Mouse (Mus musculus) forelimb bud, embryonic 11.5 days (tissue): Measurements from ENCODE around the gene Myh7.
"Not testable (repeated sequence)": the region's sequence is repeated elsewhere in the genome, so short reads cannot be mapped to it uniquely, and the experiment has no call there.

Experiments used
- DNase-seq: peaks from one replicate; pipeline ENCODE4 v3.0.0-alpha.2; 2012; ENCODE audit warnings: low read depth, low spot score

Myh7 gene

DNA sequence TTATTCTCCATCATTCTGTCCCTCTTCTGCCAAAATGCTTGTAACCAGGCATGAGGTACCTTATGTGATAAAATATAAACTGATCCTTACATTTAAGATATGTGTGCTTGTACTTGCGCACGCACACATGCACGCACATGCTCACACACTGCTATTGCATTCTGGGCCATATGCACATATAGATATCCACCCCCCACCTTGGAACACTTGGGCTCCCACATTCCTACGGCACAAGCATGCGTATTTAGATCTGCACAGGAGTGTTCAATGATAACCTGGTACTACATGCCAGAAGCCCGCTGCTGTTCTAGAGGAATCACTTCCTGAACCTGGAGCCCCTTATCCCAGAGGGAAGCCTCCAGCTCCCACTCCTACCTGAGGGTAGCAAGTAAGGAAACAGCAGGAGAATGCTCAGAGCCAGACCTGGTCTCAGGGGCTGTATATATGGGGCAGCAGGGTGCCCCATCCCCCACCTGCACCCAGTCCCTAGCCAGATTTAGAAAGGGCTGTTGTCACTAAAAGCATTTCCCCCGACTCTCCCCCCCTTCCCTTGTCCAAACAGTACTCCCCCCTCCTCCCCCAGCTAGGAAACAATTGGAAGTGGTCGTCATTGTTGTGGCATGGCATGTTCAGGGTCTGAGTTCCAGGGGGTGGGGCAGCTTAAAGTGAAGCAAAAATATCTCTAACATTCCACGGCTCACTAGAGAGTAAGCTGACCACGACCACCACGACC is at the start of gene Myh7:
Gene Myh7 (minus strand): TSS at position 491 of the 733 bp plus-strand sequence.
- no peak for DNase-seq

DNA sequence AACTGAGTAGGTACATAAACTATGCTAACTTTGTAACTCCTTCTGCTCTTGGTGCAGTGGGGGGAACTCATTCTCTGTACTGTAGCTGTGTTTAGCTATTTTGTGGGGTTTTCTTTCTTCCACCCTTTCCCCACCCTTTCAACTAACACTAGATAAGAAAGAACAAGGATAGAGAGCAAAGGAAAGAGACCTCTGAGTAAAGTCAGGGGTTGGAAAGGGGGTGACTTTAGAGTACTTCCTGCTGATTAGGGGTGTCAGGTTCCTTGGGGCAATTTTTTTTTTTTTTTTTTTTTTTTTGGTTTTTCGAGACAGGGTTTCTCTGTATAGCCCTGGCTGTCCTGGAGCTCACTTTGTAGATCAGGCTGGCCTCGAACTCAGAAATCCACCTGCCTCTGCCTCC is 49.3 kb upstream of the Myh7 start:
- not testable (repeated sequence) for DNase-seq

DNA sequence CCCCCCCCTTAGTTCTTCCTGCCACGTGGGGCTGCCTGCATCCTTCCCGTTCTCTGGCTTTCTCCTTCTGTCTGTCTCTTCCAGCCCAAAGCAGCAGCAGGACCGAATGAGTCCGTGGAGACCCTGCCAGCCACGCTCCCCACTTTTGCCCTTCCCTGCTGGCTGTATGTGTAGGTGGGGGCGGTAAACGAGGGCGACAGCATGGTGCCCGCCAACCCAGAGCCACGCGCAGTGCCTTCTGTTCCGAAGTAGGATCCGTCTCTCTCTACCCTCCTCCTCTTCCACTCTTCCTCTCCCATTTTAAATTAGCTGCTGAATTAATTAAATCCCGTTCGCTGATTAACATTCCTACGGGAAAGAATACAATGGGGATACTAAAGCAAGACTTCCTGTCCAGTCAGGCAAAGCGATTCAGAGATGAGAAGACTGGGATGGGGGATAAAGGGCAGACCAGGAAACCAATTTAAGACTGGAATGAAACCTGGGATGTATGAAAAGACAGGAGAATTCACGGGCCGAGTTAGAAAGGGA is 38.3 kb upstream of the Myh7 start:
- DNase-seq, result no peak

DNA sequence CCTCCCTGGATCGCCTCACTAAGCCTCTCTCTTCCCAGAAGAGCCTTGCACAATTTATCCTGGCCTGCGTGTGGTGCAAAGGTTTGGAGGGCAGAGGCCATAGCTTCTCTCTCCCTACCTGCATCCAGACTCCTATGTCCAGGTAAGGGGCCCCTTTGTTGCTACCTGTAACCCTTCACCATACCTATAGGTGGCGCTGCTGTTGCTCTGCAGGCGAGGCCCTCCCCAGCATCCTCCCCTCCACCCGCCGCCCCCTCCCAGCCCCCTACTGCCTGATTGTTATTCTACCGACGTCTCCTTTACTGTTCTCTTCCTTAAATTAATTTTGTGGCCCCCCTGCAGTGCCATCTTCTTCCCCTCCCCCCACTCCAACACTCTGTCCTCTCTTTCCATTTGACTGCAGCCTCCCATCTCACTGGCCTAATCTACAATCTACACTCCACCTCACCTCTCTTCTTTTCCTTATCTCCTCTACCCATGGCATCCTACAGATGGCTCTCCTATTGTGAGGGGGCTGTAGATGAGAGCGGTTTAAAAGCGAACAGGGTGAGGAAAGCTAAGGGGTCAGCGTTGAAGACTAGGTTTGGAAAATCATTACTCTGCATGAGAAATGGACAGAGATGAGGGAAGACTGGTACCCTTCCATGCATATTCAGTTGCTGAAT is 34.7 kb upstream of the Myh7 start:
- peak; percentile 27 for DNase-seq

DNA sequence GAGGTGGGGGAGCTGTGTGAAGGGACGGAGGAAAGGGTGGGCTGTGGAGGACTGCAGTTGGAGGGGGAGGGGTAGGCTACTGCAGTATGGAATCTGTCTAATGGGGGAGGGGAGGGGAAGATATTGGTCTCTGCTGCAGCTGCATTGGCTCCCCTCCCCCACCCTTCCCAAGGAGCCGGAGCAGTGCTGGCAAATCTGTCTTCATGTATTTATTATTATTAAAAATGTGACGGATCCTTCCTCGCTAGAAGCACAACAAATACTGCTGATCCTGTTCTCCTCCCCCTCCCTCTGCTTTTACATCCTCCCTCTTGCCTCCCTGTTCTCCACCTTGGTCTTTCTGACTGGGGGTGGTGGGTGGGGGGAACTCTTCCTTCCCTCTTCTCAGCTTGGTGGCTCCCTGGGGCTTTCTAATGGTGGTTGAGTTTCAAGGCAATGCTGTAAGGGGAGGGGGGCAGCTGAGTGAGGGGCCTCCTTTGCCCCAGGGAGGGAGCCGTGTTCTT is 34.0 kb upstream of the Myh7 start:
- DNase-seq, result peak; percentile 53

DNA sequence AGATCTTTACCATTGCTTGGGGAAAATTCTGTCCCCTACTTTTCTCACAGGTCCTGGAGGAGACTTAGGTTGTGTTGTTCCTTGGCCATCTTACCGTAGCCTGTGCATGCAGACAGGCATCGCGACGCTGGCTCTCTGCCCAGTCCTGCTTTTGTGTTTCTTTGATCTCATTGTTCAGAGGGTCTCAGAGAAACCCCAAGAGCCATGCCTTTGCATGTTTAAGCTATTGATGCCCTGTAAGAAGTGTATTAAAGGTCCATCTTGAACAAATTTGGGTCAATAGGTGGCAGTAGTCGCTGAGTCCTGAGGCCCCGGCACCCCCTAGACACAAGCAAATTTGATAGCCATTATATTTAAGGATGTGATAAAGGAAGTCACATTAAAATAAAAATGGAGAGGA is 33.2 kb upstream of the Myh7 start:
- DNase-seq, result no peak

DNA sequence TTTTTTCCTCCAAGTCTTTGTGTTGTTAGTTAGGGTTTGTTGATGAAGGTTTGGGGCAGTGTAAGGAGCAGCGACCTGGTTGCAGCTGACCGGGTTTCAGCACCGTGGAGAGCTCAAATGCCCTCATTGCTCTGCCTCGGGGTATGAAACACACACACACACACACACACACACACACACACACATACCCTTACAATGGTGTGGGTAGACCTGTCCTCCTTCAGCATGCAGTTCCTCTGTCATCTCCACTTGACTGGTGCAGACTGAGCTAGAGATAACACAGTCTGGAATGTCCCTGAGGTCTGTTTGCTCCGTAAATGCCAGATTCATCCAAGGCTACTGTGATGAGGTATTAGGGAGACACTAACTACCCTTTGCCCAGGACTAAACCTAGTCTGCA is 32.8 kb upstream of the Myh7 start:
- peak; percentile 27 for DNase-seq

DNA sequence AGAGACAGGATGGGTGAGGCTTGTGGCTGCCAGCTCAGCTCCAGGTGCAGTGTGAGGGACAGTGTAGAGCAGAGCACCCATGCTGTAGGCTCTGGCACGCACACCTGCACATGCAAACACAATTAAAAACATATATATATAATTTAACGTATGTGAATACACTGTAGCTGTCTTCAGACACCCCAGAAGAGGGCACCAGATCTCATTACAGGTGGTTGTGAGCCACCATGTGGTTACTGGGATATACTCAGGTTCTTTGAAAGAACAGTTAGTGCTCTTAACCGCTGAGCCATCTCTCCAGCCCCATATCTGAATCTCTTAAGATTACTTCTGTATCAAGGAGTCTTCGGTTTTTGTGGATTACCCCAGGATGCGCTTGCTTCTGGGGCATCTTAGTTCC is 31.1 kb upstream of the Myh7 start:
- no peak for DNase-seq

DNA sequence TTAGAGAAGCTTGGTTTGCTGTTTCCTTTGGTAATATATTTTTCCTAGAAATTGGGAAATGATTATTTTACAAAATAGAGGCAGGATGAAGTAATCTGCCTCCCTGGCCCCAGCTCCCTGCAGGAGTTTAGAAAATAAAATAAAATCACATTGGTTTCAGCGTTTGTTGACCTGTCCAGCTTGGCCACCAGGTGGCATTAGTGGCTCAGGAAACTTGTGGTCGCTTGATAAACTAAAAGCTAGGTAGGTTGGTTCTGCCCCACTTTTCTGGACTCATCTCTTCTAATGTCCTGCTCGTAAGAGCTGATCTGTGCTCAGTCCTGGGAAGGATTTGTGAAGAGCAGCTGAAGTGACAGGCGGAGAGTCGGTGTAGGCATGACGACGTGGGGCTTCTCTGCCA is 29.8 kb upstream of the Myh7 start:
- peak; percentile 77 for DNase-seq

DNA sequence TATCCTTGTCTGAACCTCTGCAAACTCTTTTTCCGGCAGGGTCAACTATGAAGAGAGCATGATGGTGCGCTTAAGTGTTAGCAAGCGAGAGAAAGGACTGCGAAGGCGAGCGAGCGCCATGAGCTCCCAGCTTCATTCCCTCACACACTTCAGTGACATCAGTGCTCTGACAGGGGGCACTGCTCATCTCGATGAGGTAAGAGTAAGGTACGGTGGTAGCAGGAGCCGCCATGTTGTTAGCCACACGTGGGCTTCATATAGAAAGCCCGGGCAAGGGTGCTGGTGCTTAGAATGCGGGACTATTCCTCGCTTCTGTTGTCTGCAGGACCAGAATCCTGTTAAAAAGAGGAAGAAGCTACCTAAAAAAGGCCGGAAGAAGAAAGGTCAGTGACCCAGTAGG is 28.6 kb upstream of the Myh7 start:
- no peak for DNase-seq

DNA sequence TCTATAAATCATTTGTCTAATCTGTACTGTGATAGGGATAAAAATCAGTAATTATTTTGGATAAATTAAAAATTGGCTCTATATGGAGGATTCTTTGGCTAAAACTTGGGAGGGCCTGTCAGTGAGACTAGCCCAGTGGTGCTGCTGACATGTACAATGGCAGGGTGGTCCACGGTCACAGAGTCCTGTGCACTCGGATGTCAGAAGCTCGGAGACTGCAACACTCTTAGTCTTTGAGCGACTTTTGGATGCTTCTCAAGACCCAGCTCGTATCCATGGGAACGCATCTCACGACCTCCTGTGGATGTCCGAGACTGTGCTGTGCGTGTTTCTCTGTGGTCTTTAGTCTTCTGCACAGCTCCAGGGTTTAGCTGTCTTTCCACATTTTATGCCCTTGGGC is 26.0 kb upstream of the Myh7 start:
- no peak for DNase-seq

DNA sequence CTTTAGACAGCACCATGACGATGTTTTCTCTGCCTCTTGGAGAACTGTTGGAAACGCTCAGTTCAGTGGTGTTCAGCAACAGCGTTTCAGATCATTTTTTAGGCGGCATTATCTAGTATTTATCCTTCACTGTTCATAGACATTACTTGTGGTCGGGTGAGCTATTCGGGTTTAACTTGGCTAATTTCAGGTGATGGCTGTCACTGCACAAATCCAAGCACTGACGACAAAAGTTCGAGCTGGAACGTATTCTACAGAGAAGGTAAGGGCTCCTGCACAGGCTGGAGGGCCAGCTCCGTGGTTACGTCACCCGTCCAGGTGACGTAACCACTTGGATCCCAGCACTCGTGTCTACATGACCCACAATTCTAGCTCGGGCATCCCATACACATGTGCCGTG is 22.4 kb upstream of the Myh7 start:
- no peak for DNase-seq

DNA sequence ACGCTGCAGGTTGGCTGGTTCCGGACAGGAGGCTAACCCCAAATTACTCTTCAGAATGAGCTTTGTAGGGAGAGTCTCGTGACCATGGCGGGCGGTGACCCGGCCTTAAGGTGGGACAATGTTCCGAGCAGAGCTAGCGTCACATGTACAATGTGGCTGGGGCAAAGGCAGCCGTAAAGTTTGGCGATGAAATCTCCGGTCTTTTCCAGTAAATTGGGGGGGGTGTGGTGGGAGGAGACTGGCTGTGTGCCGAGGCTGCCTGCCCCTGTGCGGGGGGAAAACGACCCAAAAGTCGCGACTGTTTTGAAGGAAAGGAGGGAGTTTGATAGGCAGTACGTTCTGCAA is 21.3 kb upstream of the Myh7 start:
- DNase-seq, result no peak

DNA sequence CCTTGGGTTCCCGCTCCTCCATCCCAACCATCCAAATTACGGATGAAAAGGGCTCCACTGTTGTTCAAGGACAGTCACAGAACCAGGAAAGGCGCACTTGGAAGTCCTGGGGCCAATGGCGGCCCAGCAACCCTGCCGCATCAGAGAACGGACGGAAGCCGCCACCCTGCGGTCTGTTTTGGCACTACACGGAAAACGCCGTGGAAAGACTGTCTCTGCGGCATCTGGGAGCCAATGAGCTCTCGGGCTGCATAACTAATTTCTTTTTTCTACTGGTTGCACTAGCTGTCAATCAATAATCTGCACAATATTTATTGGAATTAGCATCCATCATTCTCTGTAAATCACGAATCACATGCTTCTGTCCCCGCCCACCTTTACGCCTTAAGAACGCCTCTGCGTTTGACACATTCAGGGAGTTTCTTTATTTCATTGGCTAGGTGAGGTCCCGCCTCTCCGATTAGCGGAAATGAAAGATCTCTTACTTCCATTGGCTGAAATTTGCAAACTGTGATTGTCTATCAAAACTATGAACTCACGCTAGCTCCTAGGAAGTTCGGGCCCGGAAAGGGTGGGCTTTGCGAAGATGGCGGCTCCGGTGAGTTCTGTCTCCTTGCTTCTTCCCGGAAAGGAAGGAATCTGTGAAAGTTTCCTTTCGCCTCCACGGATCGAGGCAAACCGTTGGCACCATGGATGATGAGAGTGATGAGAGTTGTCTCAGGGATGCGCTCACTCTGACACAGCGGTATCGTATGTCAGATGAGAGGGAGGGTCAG is 20.8 kb upstream of the Myh7 start, which contains the start of gene Ngdn:
Gene Ngdn (plus strand): TSS at position 464 of the 776 bp plus-strand sequence.
- peak; percentile 99 for DNase-seq

DNA sequence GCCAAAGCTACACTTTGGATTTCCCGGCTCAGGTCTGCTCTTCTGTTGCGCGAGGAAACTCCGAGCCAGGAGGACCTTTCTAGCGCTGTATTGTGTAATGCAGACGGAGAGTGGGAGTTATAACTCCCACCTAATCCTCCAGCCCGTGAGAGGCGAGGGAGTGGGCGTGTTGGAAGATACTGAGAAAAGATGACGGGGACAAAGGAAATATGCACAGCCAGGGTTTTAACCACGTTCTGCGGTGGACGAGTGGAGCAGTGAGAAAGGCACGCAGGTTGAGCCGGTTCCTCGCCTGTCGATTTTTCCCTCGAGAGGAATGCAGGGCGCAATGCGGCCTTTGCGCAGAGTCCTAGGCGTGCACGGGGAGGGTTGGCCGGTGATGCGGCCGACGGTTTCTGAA is 20.2 kb upstream of the Myh7 start:
- no peak for DNase-seq

DNA sequence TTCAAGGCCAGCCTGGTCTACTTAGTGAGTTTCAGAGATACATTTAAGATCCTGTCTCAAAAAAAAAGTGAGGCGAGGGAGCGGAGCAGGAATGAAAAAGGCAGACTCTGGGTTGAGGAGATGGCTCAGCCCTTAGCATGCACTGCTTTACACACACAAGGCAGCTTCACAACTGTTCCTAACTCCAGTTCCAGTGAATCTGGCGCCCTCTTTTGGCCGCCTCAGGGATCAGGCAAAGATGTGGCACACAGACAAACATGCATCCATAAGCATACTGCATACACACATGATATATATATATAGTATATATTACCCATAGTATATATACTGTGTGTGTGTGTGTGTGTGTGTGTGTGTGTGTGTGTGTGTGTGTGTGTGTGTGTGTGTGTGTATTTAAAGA is 16.7 kb upstream of the Myh7 start:
- no peak for DNase-seq

DNA sequence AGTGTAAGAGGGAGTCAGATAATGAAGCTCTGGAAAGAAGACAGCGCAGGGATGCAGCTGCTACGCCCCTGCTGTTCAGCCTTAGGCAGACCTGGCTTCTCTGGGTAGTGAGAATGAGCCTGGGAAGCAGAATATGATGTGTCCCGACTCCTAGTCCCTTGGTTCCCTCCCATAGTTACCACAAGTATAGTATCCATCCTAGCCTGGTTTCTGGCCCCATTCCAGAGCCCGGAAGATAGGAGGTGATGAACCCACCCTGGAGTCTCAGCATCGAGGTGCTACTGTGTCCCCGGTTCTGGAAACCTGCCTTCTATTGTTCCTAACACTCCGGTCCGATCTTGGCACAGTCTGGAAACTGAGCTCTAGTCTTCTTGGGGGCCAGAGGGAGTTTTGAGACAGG is 14.0 kb upstream of the Myh7 start:
- DNase-seq, result no peak

DNA sequence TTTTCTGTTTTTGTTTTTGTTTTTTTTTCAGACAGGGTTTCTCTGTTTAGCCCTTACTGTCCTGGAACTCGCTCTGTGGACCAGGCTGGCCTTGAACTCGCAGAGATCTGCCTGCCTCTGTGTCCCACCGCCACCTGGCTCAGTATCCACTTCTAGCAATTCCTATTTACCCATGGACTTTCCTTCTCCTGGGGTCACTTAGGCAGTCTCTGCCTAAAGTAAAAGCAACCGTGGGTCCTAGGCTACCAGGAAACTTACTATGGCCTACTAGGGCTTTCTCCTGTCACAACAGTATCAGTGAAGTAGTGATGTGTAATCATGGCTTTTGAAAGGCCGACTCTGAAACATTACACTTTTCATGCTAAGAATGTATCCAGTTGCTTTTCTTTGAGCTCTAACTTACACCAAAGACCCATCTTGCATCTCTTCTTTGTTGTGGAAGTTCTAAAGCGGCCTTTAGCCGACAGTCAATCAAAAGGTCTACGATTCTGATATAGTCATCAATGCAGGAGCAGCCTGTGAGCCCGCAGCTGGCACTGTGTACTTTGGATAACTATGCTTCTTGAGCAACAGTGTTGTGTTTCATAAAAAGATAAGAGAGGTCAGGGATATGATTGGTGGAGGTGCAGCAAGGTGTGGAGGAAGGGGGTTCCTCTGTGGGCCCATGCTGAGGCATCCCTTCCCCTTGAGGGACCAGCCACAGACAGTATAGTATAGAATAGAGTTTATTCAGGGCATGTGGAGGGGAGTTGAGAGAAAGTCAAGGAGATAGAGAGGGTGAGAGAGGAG is 12.9 kb upstream of the Myh7 start:
- DNase-seq, result no peak

DNA sequence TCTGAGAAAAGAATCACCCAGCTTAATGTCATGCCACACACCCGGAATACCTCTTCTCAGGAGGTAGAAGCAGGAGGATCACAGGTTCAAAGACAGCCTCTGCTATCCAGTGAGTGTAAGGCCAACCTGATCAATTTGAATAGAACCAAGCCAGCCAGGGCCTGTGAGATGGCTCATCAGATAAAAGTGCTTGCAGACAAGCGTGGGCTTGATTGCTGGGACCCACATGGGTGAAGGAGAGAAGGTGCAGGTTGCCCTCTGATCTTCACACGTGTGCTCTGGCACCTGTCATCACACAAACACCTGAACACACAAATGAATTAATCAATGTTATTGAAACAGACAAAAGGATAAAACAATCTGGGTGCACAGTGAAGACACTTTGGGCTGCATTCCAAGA is 12.1 kb upstream of the Myh7 start:
- DNase-seq, result no peak

DNA sequence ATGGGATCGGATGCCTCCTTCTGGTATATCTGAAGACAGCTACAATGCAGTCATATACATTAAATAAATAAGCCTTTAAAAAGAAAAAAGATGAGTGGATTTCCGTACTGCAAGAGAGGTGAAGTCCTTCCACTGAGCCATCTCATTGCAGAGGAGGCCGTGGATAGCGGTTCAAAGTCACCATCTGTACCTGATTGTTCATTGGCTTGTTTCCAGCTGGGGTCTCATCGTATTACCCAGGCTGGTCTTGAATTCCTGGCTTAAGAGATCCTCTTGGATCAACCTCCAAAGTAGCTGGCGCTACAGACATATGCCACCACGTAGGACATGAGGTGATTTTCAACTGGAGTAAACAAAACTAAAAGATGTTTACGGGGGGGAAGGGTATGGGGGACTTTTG is 11.5 kb upstream of the Myh7 start:
- DNase-seq, result no peak

DNA sequence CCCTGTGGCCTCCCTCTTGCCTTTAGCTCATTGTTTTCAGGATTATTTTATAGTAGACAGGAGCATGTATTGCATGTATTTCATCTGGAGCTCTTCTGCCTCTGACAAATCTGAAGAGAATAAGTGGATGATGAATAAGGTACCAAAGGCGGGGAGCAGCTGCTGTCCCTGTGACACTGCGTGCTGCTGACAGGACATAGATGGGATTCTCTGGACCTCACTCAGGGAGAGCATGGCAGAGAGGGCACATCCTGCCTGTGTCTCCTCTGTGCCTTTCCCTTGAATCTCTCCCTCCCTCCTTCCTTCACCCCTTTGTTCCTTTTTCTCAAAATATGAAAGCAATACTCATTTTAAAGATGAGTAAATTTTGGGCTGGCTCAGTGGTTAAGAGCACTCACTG is 11.1 kb upstream of the Myh7 start:
- DNase-seq, result no peak
